10 mouse cellular contexts compared by ENCODE assay signal in genomic region chr11:79237644-79238397, GRCm38 (mm10). TPM values are rescaled to one million over a fixed set of nuclear protein-coding genes. Genes with fewer than 3 reads are reported as not detected.
DNase-seq lines count a peak whose midpoint lies in the region; ATAC-seq lines count a peak whose summit lies in the region.
"Had no signal": no experiment of that assay in that cellular context is flagged by ENCODE, and none has a peak within 500 bp of the region (broad histone marks: within the 10 kb centered on the region; RNA-seq: fewer than 3 reads in every experiment).

No protein-coding gene starts in this region.

- no peak overlapping the region for H3K4me3 ChIP-seq in midbrain, embryonic 10.5 days
- no peak overlapping the region for H3K4me3 ChIP-seq in midbrain, embryonic 14.5 days (replicated peaks; ENCODE audit: low read depth, low read length)
- no peak overlapping the region for H3K4me3 ChIP-seq in heart, embryonic 11.5 days (ENCODE audit: low read depth, low read length)
- H3K4me3 ChIP-seq in stomach, embryonic 14.5 days (ENCODE audit: low read depth, low read length): no peak overlapping the region
- H3K4me3 ChIP-seq: erythroblast, embryonic 14.5 days had no signal

- peaks cover 11% of the 10 kb centered on the region; the same call in 1 of the 2 replicates for H3K9me3 ChIP-seq in midbrain, embryonic 10.5 days (replicated peaks)
- no peaks in the 10 kb centered on the region for H3K9me3 ChIP-seq in midbrain, embryonic 14.5 days (ENCODE audit: control insufficient read depth, low read length)
- no peaks in the 10 kb centered on the region for H3K9me3 ChIP-seq in heart, embryonic 11.5 days (replicated peaks; ENCODE audit: control insufficient read depth, low read length)
- peaks cover 9% of the 10 kb centered on the region; the same call in 1 of the 2 replicates for H3K9me3 ChIP-seq in stomach, embryonic 14.5 days (ENCODE audit: control insufficient read depth, low read depth, low read length)

- no peaks in the 10 kb centered on the region for H3K27me3 ChIP-seq in midbrain, embryonic 10.5 days (ENCODE audit: low read depth, poor library complexity, severe bottlenecking)
- no peaks in the 10 kb centered on the region for H3K27me3 ChIP-seq in midbrain, embryonic 14.5 days (ENCODE audit: control insufficient read depth, insufficient read depth, low read length)
- H3K27me3 ChIP-seq in heart, embryonic 11.5 days (ENCODE audit: control insufficient read depth, insufficient read depth, low read length): no peaks in the 10 kb centered on the region
- no peaks in the 10 kb centered on the region for H3K27me3 ChIP-seq in stomach, embryonic 14.5 days (ENCODE audit: control insufficient read depth, insufficient read depth, low read length)

- H3K4me1 ChIP-seq in midbrain, embryonic 10.5 days: peaks cover 7% of the 10 kb centered on the region; the same call in 1 of the 2 replicates
- H3K4me1 ChIP-seq in midbrain, embryonic 14.5 days (ENCODE audit: control insufficient read depth, insufficient read depth, low read length): no peaks in the 10 kb centered on the region
- peaks cover 11% of the 10 kb centered on the region for H3K4me1 ChIP-seq in heart, embryonic 11.5 days (ENCODE audit: control insufficient read depth, insufficient read depth, low read length)
- 0 out of 2 replicates have a peak, but pooled peaks cover 2% of the 10 kb centered on the region for H3K4me1 ChIP-seq in stomach, embryonic 14.5 days (ENCODE audit: control insufficient read depth, insufficient read depth, low read length)

- no peak for ATAC-seq in midbrain, embryonic 14.5 days (ENCODE audit: low FRiP score, low TSS enrichment)
- no peak for ATAC-seq in heart, embryonic 11.5 days (replicated peaks; ENCODE audit: insufficient number of reproducible peaks, low FRiP score, low TSS enrichment)
- ATAC-seq in stomach, embryonic 14.5 days (ENCODE audit: insufficient number of reproducible peaks, insufficient read depth, low FRiP score, low read depth): 0 out of 2 replicates have a peak, but pooled peaks have one; percentile 23

- no peak overlapping the region for H3K4me2 ChIP-seq in midbrain, embryonic 14.5 days (ENCODE audit: low read length)
- H3K4me2 ChIP-seq in heart, embryonic 11.5 days: no peak overlapping the region
- no peak overlapping the region for H3K4me2 ChIP-seq in stomach, embryonic 14.5 days (replicated peaks; ENCODE audit: low read depth, low read length)

- H3K9ac ChIP-seq in midbrain, embryonic 14.5 days (replicated peaks; ENCODE audit: low read length): no peak overlapping the region
- no peak overlapping the region for H3K9ac ChIP-seq in heart, embryonic 11.5 days (ENCODE audit: low read depth, low read length)
- no peak overlapping the region for H3K9ac ChIP-seq in stomach, embryonic 14.5 days (replicated peaks; ENCODE audit: low read depth, low read length)

- peaks cover 64% of the 10 kb centered on the region for H3K36me3 ChIP-seq in midbrain, embryonic 10.5 days
- peaks cover 51% of the 10 kb centered on the region for H3K36me3 ChIP-seq in midbrain, embryonic 14.5 days (ENCODE audit: control insufficient read depth, insufficient read depth, low read length)
- H3K36me3 ChIP-seq in heart, embryonic 11.5 days (ENCODE audit: control insufficient read depth, insufficient read depth, low read length): peaks cover 36% of the 10 kb centered on the region
- peaks cover 51% of the 10 kb centered on the region for H3K36me3 ChIP-seq in stomach, embryonic 14.5 days (ENCODE audit: control insufficient read depth, insufficient read depth, low read length)

- 95% methylated on average over 11 of the region's 11 CpGs for WGBS in midbrain, embryonic 10.5 days
- 90% methylated on average over 11 of the region's 11 CpGs for WGBS in midbrain, embryonic 14.5 days
- WGBS in heart, embryonic 11.5 days (ENCODE audit: insufficient replicate concordance): 90% methylated on average over 11 of the region's 11 CpGs
- WGBS in stomach, embryonic 14.5 days: 87% methylated on average over 11 of the region's 11 CpGs

- DNase-seq in midbrain, embryonic 10.5 days (ENCODE audit: low spot score): no peak
- DNase-seq in midbrain, embryonic 14.5 days: no peak
- peak; percentile 92 for DNase-seq in kidney, postnatal 10 days
- no peak for DNase-seq in retina, postnatal 1 day
- no peak for DNase-seq in layer of hippocampus, postnatal 36 days
- no peak for DNase-seq in right cerebral cortex, adult 2 months (ENCODE audit: low spot score in 2 of 2)

- H3K27ac ChIP-seq in midbrain, embryonic 10.5 days (replicated peaks): 0 out of 2 replicates have a peak overlapping the region, but pooled peaks have one; percentile 19
- no peak overlapping the region for H3K27ac ChIP-seq in midbrain, embryonic 14.5 days (replicated peaks; ENCODE audit: low read depth, low read length)
- peak overlapping the region; percentile 71 for H3K27ac ChIP-seq in heart, embryonic 11.5 days (ENCODE audit: low read depth, low read length)
- peak overlapping the region; percentile 36; the same call in 1 of the 2 replicates for H3K27ac ChIP-seq in stomach, embryonic 14.5 days (ENCODE audit: low read length)

RNA-seq across cellular contexts. Expression of gene Wsb1, which starts 16.6 kb away (rescaled TPM):
- 253 and 339 TPM in 2 replicates for polyA plus RNA-seq in midbrain, embryonic 10.5 days (2016; fragmentation: Nextera tagmentation; extraction: Ambion mirVana)
- polyA plus RNA-seq in midbrain, embryonic 14.5 days (2014; fragmentation: Nextera tagmentation; extraction: Ambion mirVana): 610 and 743 TPM in 2 replicates
- polyA plus RNA-seq in heart, embryonic 11.5 days (2014; fragmentation: Nextera tagmentation; extraction: Ambion mirVana): 196 and 230 TPM in 2 replicates
- polyA plus RNA-seq in stomach, embryonic 14.5 days (2014; fragmentation: Nextera tagmentation; extraction: Ambion mirVana): 302 and 323 TPM in 2 replicates
- 10 to 100 TPM; 77.1 to 81.3 TPM for total RNA-seq in layer of hippocampus, postnatal 36 days (2021)

RNA-seq across cellular contexts. Expression of gene Gm9964, which starts 58.9 kb away (rescaled TPM):
- polyA plus RNA-seq in midbrain, embryonic 10.5 days (2016; fragmentation: Nextera tagmentation; extraction: Ambion mirVana): not detected in 2 replicates
- polyA plus RNA-seq in midbrain, embryonic 14.5 days (2014; fragmentation: Nextera tagmentation; extraction: Ambion mirVana): not detected in 2 replicates
- not detected in 2 replicates for polyA plus RNA-seq in heart, embryonic 11.5 days (2014; fragmentation: Nextera tagmentation; extraction: Ambion mirVana)
- polyA plus RNA-seq in stomach, embryonic 14.5 days (2014; fragmentation: Nextera tagmentation; extraction: Ambion mirVana): not detected in 2 replicates
- under 1 TPM in 1 of 2 experiments, not detected in 1; 0.50 TPM for total RNA-seq in layer of hippocampus, postnatal 36 days (2021)
- total RNA-seq: ES-E14 had no signal
- polyA plus RNA-seq: erythroblast, embryonic 14.5 days had no signal
